Mouse (Mus musculus): Measurements from ENCODE around the gene Mcur1. TPM values are rescaled to one million over a fixed set of nuclear protein-coding genes. Genes with fewer than 3 reads are reported as not detected.

Gene Mcur1
- polyA plus RNA-seq, 1 experiment = 24.3 TPM

- peak; percentile 65 to 79 for DNase-seq (ENCODE audit: extremely low spot score in 1 of 2, low spot score in 1 of 2)
These were observed 29.7 kb downstream of the Mcur1 start for GRCm38 (mm10) chr13:43530129-43530831.

DNA sequence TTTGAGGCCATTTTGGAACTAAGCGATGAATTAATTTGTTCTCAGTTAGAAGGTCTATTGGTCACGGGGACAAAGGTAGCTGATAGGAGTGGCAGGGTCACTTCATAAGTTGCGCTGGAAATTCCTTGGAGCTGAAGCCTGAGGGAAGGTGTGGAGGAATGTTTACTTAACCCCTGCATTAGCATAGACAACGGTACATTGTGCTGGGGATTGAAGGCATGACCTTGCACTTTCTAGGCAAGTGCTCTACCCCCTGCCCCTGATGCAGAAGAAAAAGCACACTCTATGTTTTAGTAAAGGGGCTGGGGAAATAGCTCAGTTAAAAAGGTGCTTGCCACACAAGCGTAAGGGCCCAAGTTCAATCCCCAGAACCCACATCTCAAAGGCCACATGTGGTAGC, 33.7 kb downstream of the Mcur1 start:
- no peak for DNase-seq (ENCODE audit: extremely low spot score in 1 of 2, low spot score in 1 of 2)

DNA sequence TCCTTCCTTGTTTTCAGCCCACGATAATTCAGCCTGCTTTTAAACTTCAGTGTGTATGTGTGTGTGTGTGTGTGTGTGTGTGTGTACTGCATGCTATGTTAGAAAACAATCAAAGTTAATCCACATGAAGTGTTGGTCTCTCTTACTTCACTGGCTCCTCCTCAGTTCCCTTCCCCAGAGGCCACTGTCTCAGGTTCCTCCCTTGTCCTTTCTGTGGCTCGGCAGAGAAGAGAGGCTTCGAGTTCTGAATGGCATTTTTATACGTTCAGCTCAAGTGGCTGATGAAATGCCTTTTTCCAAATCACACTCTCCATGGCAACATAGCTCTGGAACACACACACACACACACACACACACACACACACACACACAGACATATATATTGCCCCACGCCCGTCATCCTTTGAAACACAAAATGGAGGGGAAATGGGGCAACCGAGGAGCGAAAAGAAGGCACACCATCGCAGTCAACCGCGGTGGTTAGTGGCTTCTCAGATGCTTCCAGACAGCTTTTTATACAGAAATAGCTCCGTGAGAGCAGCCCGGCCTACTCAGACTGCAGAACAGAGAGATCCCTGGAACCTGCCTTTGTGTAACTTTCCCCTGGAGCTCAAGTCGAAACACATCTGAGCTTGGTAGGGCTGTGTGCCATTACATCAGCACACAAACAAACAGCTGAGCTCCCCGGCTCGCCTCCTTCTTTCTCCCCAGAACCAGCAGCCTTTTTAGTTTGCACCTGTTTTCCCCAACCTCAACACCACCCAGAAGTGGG, 34.4 kb downstream of the Mcur1 start:
- peak; percentile 80 to 84 for DNase-seq (ENCODE audit: extremely low spot score in 1 of 2, low spot score in 1 of 2)

DNA sequence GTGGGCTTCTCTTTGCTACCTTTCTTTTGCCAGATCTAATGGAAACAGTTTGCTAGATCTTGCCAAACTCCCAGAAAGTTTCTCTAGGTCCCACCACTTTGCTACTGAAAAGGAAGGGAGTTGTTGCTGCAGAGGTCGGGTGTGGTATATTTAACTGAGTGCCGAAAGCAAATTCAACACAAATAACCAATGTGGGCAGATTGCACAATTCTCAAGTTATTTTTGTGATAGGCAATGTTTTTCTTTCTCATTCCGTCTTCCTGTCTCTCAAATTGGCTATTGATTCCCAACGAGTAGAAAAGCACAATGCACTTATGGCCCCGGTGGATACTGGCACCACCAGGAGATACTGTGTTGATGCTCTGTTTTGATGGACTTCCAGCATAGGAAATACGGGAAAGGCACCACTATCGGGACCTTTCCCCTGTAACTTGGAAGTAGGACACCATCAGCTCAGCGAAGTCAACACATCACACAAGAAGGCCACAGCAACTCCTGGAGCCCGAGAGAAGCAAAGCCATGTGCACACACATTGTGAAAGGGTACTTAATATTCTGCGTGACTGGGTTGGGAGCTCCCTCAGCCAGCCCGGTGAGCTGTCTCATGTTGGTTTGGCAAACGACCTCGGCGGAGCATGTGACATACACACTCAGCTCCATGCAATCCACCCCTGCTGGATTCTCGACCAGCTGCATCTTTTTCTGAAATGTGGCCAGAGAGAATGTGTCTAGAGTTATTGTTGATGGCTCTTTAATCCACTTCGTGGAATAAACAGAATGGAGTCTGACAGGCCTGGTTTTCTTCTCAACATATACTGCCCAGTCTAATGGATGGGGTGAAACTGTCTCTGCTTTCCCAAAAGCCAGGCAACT, 35.3 kb downstream of the Mcur1 start:
- DNase-seq (ENCODE audit: extremely low spot score in 1 of 2, low spot score in 1 of 2) = peak in 1 of 2 experiments; percentile 58

DNA sequence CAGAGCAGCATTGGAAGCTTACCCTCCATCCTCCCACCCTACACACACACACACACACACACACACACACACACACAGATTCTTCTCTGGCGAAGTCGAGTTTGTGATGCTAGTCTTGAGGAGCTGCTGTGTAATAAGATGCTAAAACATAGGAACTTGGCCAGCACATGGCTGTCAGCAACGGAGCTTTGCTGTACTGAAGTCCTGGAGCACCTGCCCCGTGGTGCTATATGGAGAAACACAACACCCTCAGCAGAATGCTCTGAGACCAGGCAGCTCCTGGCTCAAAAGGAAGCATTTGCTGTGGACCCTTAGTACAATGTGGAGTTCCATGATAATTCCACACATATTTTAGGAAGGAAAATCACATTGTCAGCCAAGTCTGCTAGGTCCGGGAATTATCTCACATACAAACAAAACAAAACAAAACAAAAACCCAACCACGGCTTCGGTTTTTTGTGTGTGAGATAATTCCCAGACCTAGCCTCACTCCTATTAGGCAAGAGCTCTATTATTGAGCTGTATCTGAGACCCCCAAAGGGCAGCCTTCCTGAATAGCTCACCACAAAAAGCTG, 36.0 kb downstream of the Mcur1 start:
- peak in 1 of 2 experiments; percentile 17 for DNase-seq (ENCODE audit: extremely low spot score in 1 of 2, low spot score in 1 of 2)

DNA sequence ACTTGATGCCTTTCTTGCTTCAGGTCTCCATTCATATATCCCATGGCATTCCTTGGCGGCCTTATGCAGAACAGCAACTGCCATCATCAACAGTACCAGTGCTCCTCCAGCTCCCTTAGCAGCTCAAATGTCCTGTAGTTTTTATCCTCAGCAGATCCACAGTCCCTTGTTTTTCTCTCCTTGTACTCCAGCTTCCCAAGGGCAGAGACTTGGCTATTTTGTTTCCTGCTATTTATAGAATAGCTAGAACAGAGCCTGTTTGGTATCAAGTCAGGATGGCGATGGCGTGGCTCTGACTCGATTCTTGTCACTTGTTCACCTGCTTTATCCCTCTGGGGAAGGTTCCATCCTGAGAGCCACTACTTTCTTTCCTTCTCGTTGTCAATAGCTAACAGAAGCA, 38.1 kb downstream of the Mcur1 start:
- no peak for DNase-seq (ENCODE audit: extremely low spot score in 1 of 2, low spot score in 1 of 2)

- peak in 1 of 2 experiments; percentile 26 for DNase-seq (ENCODE audit: extremely low spot score in 1 of 2, low spot score in 1 of 2)
These were observed 40.7 kb downstream of the Mcur1 start for GRCm38 (mm10) chr13:43519251-43519650.

DNA sequence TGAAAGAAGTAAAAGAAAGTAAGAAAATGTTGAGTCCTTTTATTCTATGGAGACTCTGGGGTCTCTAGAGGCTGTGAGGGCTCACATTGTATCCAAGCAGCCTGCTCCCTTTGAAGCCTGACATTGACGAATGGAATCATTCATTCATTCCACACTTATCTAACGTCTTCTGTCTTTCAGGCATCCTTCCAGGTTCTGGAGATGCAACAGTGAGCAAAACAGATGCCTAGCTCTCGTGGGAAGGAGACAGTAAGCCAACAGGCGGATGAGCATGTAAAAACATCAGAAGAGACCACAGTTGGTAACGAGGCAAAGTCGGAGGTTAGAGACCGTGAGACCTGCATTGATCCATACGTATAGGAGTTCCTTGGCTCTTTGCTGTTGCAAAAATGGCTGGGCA, 42.6 kb downstream of the Mcur1 start:
- peak in 1 of 2 experiments; percentile 49 for DNase-seq (ENCODE audit: extremely low spot score in 1 of 2, low spot score in 1 of 2)

DNA sequence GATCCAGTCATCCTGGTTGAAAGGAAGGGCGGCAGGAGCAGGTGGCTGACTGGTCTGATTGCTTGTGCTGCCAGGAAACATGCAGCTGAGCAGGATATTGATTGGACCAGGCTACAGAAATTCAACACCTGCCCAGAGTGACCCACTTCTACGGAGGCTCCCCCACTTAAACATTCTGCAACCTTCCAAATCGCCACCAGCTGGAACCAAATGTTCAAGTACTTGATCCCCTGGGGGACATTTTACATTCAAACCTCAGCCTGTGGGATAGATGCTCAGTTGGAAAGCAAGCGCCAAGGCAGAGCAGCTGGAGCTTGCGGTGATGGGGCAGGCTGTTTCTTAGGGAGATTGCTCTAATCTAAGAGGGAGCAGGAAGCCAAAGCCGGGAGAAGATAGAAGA, 43.1 kb downstream of the Mcur1 start:
- DNase-seq (ENCODE audit: extremely low spot score in 1 of 2, low spot score in 1 of 2) = no peak

DNA sequence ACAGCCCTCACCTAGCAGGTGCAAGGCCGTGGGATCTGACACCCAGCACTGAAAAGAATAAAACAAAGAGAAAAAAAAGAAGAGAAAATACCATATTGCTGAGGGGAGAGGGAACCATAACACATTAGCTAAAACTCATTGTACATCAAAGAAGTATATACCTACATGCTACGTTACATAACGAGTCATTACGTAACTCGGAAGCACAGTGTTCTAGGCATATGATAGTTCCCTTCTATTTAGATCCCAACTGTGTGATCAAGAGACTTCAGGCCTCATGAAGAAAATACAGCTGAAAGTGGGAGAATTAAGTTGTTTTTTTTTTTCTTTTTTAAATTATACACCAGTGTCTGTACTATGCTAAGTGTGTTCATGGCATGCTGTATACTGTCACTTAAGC, 43.9 kb downstream of the Mcur1 start:
- peak in 1 of 2 experiments; percentile 80 for DNase-seq (ENCODE audit: extremely low spot score in 1 of 2, low spot score in 1 of 2)

GRCm38 (mm10) chr13:43514950-43515358, 45.0 kb downstream of the Mcur1 start:
- DNase-seq (ENCODE audit: extremely low spot score in 1 of 2, low spot score in 1 of 2) = peak in 1 of 2 experiments; percentile 67

DNA sequence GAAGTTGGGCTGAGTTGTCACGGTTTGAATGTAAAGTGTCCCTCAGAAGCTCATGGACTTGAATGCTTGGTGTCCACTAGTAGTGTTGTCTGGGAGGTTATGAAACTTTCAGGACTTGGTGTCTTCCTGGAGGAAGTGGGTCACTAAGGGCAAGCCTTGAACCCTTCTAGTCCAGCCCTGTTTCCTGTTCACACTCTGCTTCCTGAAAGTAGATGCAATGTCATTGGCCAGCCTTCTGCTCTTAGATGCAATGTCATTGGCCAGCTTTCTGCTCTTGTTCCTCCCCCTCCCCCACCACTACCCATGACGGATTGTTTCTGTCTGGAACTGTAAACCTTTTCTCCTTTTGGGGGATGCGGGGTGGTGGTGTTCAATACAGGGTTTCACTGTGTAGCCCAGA, 47.3 kb downstream of the Mcur1 start:
- DNase-seq (ENCODE audit: extremely low spot score in 1 of 2, low spot score in 1 of 2) = no peak

DNA sequence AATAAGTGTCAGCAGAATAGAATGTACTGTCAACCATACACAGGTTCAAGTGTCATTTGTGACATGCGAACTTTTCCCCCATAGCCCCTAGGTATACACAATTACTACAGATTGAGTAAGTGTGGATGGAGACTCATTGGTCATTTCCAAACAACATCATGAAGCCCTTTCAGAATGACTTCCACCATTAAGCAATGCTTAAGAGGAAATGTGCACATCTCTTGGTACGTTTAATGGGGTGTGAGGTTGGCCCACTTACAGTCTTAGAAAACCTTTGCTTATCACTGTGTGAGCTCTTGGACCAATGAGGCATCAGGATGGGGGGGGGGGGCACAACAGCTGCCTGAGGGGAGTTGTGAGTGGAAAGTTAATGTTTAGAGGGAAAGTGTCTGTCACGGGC, 54.2 kb downstream of the Mcur1 start:
- no peak for DNase-seq (ENCODE audit: extremely low spot score in 1 of 2, low spot score in 1 of 2)

DNA sequence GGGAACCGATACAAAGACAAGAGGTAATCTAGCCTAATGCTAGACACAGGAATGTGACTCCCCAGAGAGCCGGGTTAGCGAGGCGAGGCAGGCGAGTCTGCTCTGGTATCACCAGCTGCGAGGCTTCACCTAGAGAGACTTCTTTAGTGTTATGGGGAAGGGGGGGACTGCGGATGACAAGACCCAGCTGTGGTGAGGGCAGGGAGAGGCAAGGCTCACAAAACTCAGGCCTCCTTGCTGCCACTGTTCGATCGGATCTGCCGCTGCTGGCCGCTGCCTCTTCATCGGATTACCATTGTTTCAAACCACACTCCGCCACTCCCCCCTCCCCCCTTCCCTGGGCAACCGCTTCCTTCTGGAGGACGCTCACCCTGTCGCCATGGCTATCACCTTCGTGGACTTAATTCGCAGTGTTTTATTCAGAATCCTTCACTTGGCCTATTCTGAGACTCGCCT, 56.6 kb downstream of the Mcur1 start:
- no peak for DNase-seq (ENCODE audit: extremely low spot score in 1 of 2, low spot score in 1 of 2)

- no peak for DNase-seq (ENCODE audit: extremely low spot score in 1 of 2, low spot score in 1 of 2)
These were observed 58.4 kb downstream of the Mcur1 start for GRCm38 (mm10) chr13:43501601-43502000.

DNA sequence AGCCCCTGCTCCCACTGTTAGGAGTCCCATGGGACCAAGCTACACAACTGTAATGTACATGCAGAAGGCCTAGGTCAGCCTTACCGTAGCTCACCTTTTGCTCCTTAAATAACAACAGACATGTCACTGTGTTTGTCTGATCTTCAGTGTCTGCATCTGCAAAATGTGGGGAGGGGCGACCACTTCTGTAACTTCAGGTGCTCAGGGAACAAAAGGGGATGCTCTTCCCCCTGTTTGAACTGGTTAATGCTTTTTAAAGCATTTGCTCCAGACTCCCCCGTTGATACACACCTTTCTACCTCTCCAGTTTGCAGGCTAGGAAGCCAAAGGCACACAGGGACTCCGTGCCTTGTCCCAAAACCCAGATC, 59.5 kb downstream of the Mcur1 start:
- DNase-seq (ENCODE audit: extremely low spot score in 1 of 2, low spot score in 1 of 2) = no peak

- DNase-seq (ENCODE audit: extremely low spot score in 1 of 2, low spot score in 1 of 2) = no peak
These were observed 60.1 kb downstream of the Mcur1 start for GRCm38 (mm10) chr13:43499731-43500482.

DNA sequence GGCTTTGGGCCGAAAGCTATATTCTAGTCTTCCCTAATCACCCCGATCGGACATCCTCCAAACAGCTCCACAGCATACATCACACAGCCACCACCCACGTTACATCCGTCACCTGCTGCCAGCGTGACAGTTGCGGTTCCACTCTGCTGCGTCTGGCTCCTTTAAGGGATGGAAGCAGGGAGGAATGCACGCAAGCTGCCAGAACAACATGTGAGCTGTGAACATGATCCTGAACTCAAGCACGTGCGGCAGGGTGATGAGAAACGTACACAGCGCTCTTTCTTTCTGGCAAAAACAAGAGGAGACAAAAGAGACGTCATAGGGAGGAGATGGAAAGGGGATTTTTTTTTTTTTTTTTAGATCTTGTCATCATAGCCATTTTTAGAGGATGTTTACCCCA, 61.1 kb downstream of the Mcur1 start:
- peak; percentile 46 to 63 for DNase-seq (ENCODE audit: extremely low spot score in 1 of 2, low spot score in 1 of 2)

DNA sequence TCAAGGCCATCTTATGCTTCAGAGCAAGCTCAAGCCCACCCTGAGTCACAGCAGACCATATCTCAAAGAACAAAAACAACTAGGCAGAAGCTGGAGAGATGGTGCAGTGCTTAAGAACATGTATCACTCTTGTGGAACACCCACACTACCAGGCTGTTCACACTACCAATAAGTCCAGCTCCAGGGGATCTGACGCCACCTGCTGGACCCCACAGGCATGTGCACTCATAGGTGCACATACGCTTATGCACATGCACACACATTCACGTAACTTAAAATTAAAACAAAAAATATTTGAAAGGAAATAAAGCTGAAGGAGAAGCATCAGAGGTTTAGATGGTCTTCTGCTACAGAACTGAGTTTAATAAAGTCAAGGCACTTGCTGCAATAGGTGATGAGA, 62.2 kb downstream of the Mcur1 start:
- DNase-seq (ENCODE audit: extremely low spot score in 1 of 2, low spot score in 1 of 2) = no peak

- no peak for DNase-seq (ENCODE audit: extremely low spot score in 1 of 2, low spot score in 1 of 2)
These were observed 63.3 kb downstream of the Mcur1 start for GRCm38 (mm10) chr13:43496660-43497059.

Data from frontal cortex, adult 2 months (tissue).